7 mouse cellular contexts compared by ENCODE assay signal in genomic region chr2:3118203-3118941, GRCm38 (mm10). TPM values are rescaled to one million over a fixed set of nuclear protein-coding genes. Genes with fewer than 3 reads are reported as not detected.
DNase-seq lines count a peak whose midpoint lies in the region; ATAC-seq lines count a peak whose summit lies in the region.

No protein-coding gene starts in this region.

- under 1% methylated on average over 77 of the region's 93 CpGs for WGBS in embryonic facial prominence, embryonic 12.5 days
- 0% methylated on average over 84 of the region's 93 CpGs for WGBS in limb, embryonic 12.5 days
- WGBS in midbrain, embryonic 14.5 days, result under 1% methylated on average over 78 of the region's 93 CpGs

- H3K4me3 ChIP-seq in embryonic facial prominence, embryonic 12.5 days, result peak overlapping the region; percentile 86
- H3K4me3 ChIP-seq in limb, embryonic 12.5 days (replicated peaks), result peak overlapping the region; percentile 85
- H3K4me3 ChIP-seq in midbrain, embryonic 14.5 days (replicated peaks; ENCODE audit: low read depth, low read length), result peak overlapping the region; percentile 89

- H3K4me2 ChIP-seq in embryonic facial prominence, embryonic 12.5 days (replicated peaks), result peak overlapping the region; percentile 62
- H3K4me2 ChIP-seq in limb, embryonic 12.5 days, result peak overlapping the region; percentile 67
- peak overlapping the region; percentile 66 for H3K4me2 ChIP-seq in midbrain, embryonic 14.5 days (ENCODE audit: low read length)

- no peaks in the 10 kb centered on the region for H3K36me3 ChIP-seq in embryonic facial prominence, embryonic 12.5 days
- no peaks in the 10 kb centered on the region for H3K36me3 ChIP-seq in limb, embryonic 12.5 days
- H3K36me3 ChIP-seq in midbrain, embryonic 14.5 days (ENCODE audit: control insufficient read depth, insufficient read depth, low read length), result no peaks in the 10 kb centered on the region

- H3K9ac ChIP-seq in embryonic facial prominence, embryonic 12.5 days, result peak overlapping the region; percentile 83
- peak overlapping the region; percentile 93 for H3K9ac ChIP-seq in limb, embryonic 12.5 days (replicated peaks)
- H3K9ac ChIP-seq in midbrain, embryonic 14.5 days (replicated peaks; ENCODE audit: low read length), result peak overlapping the region; percentile 99

- no peaks in the 10 kb centered on the region for H3K9me3 ChIP-seq in embryonic facial prominence, embryonic 12.5 days
- no peaks in the 10 kb centered on the region for H3K9me3 ChIP-seq in limb, embryonic 12.5 days
- H3K9me3 ChIP-seq in midbrain, embryonic 14.5 days (ENCODE audit: control insufficient read depth, low read length), result no peaks in the 10 kb centered on the region

- no peaks in the 10 kb centered on the region for H3K27me3 ChIP-seq in embryonic facial prominence, embryonic 12.5 days
- H3K27me3 ChIP-seq in limb, embryonic 12.5 days, result no peaks in the 10 kb centered on the region
- no peaks in the 10 kb centered on the region for H3K27me3 ChIP-seq in midbrain, embryonic 14.5 days (ENCODE audit: control insufficient read depth, insufficient read depth, low read length)

- DNase-seq in adrenal gland, postnatal 4 days (ENCODE audit: low spot score in 2 of 2), result peak; percentile 79 to 83
- DNase-seq in heart, adult 8-10 months (ENCODE audit: low spot score), result peak; percentile 81
- DNase-seq in kidney, adult 9 months, result peak; percentile 92
- DNase-seq in midbrain, embryonic 14.5 days, result peak; percentile 95
- DNase-seq in spleen, postnatal 4 days (ENCODE audit: low spot score in 2 of 2), result peak; percentile 49 to 80

- H3K27ac ChIP-seq in embryonic facial prominence, embryonic 12.5 days, result peak overlapping the region; percentile 93
- H3K27ac ChIP-seq in limb, embryonic 12.5 days, result peak overlapping the region; percentile 90
- H3K27ac ChIP-seq in midbrain, embryonic 14.5 days (replicated peaks; ENCODE audit: low read depth, low read length), result peak overlapping the region; percentile 97

- peaks cover 5% of the 10 kb centered on the region for H3K4me1 ChIP-seq in embryonic facial prominence, embryonic 12.5 days
- peaks cover 27% of the 10 kb centered on the region for H3K4me1 ChIP-seq in limb, embryonic 12.5 days (replicated peaks)
- peaks cover 20% of the 10 kb centered on the region for H3K4me1 ChIP-seq in midbrain, embryonic 14.5 days (ENCODE audit: control insufficient read depth, insufficient read depth, low read length)

- ATAC-seq in embryonic facial prominence, embryonic 12.5 days (ENCODE audit: insufficient number of reproducible peaks, insufficient read depth, low FRiP score, low TSS enrichment), result peak; percentile 91
- peak; percentile 90 for ATAC-seq in limb, embryonic 12.5 days (ENCODE audit: insufficient number of reproducible peaks, insufficient read depth, low FRiP score, low TSS enrichment, low read depth)
- ATAC-seq in midbrain, embryonic 14.5 days (ENCODE audit: low FRiP score, low TSS enrichment), result peak; percentile 91

RNA-seq across cellular contexts. Expression of gene Fam171a1, which starts 4.3 kb away (rescaled TPM):
- 10 to 100 TPM; 46.7 to 50.3 TPM for total RNA-seq in adrenal gland, postnatal 4 days (2021)
- 41.1 and 41.9 TPM in 2 replicates for polyA plus RNA-seq in embryonic facial prominence, embryonic 12.5 days (2016; fragmentation: Nextera tagmentation; extraction: Ambion mirVana)
- total RNA-seq in heart, adult 8-10 months (2022), result 10 to 100 TPM; 12.1 to 16.7 (median 14.0) TPM
- 39.6 and 40.9 TPM in 2 replicates for polyA plus RNA-seq in limb, embryonic 12.5 days (2016; fragmentation: Nextera tagmentation; extraction: Ambion mirVana)
- 30.3 and 50.9 TPM in 2 replicates for polyA plus RNA-seq in midbrain, embryonic 14.5 days (2014; fragmentation: Nextera tagmentation; extraction: Ambion mirVana)

Comparison
In these comparisons a context has a peak if more than half of its experiments do, and no peak if none do; other contexts are left out.
1. Peak in every context shown above with its lines: DNase-seq, ATAC-seq, H3K4me3 ChIP-seq and H3K27ac ChIP-seq.